Mouse (Mus musculus) skeletal muscle tissue, postnatal 0 days (tissue): ENCODE data around the gene Nufip1. TPM values are rescaled to one million over a fixed set of nuclear protein-coding genes. Genes with fewer than 3 reads are reported as not detected.

ENCODE experiments used
- polyA plus RNA-seq: library from polyadenylated mRNA; unstranded; fragments of >200 nt; fragmentation: Nextera tagmentation; extraction: Ambion mirVana; gene quantifications from 2 replicates; pipeline ENCODE4 v1.2.1, GENCODE M21; 2015

The Nufip1 gene
- polyA plus RNA-seq: 6.8 and 7.3 TPM in 2 replicates

DNA sequence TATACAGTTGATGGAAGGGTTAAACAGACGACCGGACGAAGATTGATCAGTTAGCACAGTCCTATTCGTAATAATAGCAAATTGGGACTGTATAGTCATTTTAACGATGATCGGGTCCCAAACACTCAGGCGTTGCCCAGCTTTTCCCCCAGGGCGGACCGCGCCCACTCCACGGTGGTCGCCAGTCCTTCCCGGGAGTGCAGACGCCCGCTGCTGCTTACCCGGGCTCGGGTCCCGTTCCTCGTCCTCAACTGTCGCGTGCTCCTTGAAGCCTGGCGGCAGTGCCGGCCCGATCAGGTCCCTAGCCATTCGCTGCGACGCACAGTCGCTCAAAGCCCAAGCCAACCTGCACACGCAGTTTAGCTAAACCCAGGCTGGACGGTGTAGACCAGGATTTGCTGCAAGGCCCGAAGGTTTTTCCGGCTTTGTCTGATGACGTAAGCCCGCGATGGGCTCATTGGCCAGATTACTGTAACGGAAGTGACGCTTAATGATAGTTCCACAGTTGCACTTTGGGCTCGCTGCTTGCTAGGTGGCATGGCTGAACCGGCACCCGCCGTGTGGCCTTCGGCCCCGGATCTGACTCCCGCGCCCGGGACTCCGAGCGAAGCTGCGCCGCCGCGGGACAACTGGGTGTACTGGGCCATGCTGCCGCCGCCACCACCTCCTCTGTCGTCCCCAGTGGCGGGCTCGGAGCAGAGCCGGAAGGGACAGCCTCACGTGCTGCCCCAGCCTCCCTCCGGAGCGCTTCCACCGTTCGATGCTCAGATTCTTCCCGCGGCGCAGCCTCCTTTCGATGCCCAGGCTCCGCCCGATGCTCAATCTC is at the start of gene Nufip1, which contains the start of gene Gpalpp1:
TSS of gene Nufip1 (plus strand) at position 496 of the 826 bp plus-strand sequence.
TSS of gene Gpalpp1 (minus strand) at position 365 of the 826 bp plus-strand sequence.

Other genes with a start within 250 kb of the Nufip1 start
- 0.19 and 0.60 TPM in 2 replicates for gene Kctd4, start 155.9 kb upstream of the Nufip1 start, polyA plus RNA-seq
- gene Gtf2f2, start 100.0 kb upstream of the Nufip1 start, polyA plus RNA-seq: 18.5 and 20.5 TPM in 2 replicates
- gene Gpalpp1, start 131 bp upstream of the Nufip1 start, polyA plus RNA-seq: 4.5 and 4.7 TPM in 2 replicates